Mouse (Mus musculus) C3H10T1/2 (cell line): ENCODE data around the gene Tesk1. TPM values are rescaled to one million over a fixed set of nuclear protein-coding genes. Genes with fewer than 3 reads are reported as not detected.

ENCODE experiments used
- polyA plus RNA-seq, 2 experiments: library from polyadenylated mRNA; unstranded; fragments of >200 nt; fragmentation: generic; extraction: Trizol; gene quantifications; one replicate each; pipeline ENCODE4 v1.2.1; 2012; ENCODE audit warnings: missing spikeins in 2 of 2

The Tesk1 gene
- polyA plus RNA-seq, result 10 to 100 TPM; 25.8 to 40.4 TPM

GRCm38 (mm10) chr4:43441639-43442038 is at the start of gene Tesk1:
Tesk1 (plus strand) TSS chr4:43441939.

DNA sequence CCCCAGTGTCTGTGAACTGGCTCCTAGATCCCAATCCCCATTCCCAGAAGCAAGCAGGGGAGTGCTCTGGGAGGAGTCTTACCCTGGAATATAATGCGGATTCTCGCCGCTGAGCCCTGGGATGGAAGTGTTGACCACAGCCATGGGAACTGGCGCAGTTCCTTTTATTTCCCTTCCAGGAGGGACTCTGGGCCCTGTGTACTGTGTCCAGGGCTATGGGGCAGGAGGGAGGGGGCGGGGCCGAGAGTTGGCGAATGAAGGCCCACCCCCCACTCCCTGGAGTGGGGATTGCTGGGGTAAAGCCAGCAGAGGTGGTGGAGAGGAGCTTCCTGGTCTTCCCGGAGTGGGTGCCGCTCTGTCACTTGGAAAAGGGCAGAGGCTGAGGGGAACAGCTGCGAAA is 12.8 kb upstream of the Tesk1 start, which contains the start of gene Fam166b:
Gene Fam166b (minus strand): TSS at position 189 of the 400 bp plus-strand sequence.

GRCm38 (mm10) chr4:43454041-43454836 is 12.5 kb downstream of the Tesk1 start, which contains the start of gene Cd72:
Cd72 (minus strand) TSS chr4:43454628.

GRCm38 (mm10) chr4:43483535-43484091 is 41.9 kb downstream of the Tesk1 start, which contains the start of gene Sit1:
Sit1 (minus strand) TSS chr4:43483734.

GRCm38 (mm10) chr4:43492821-43493185 is 51.1 kb downstream of the Tesk1 start, which contains the start of gene Ccdc107:
Ccdc107 (plus strand) TSS chr4:43492900.

Other genes starting within 250 kb of the Tesk1 start
- gene Atp8b5, start 174.8 kb upstream of the Tesk1 start, polyA plus RNA-seq, result under 1 TPM; 0.02 to 0.24 TPM
- gene Rusc2, start 60.0 kb upstream of the Tesk1 start, polyA plus RNA-seq, result 10 to 100 TPM in 1 of 2 experiments, 1 to 10 TPM in 1; 5.0 to 18.4 TPM
- gene Fam166b, start 12.8 kb upstream of the Tesk1 start, polyA plus RNA-seq, result under 1 TPM in 1 of 2 experiments, not detected in 1; 0.12 TPM
- 1 to 10 TPM in 1 of 2 experiments, under 1 TPM in 1; 0.41 to 1.7 TPM for gene Cd72, start 12.7 kb downstream of the Tesk1 start, polyA plus RNA-seq
- gene Sit1, start 41.8 kb downstream of the Tesk1 start, polyA plus RNA-seq, result not detected
- 100 to 1,000 TPM; 103 to 155 TPM for gene Ccdc107, start 51.0 kb downstream of the Tesk1 start, polyA plus RNA-seq
- 10 to 100 TPM in 1 of 2 experiments, 1 to 10 TPM in 1; 7.5 to 26.7 TPM for gene Arhgef39, start 57.8 kb downstream of the Tesk1 start, polyA plus RNA-seq
- gene Car9, start 65.0 kb downstream of the Tesk1 start, polyA plus RNA-seq, result 10 to 100 TPM in 1 of 2 experiments, under 1 TPM in 1; 0.13 to 14.9 TPM
- gene Tpm2, start 81.8 kb downstream of the Tesk1 start, polyA plus RNA-seq, result 100 to 1,000 TPM; 317 to 365 TPM
- gene Creb3, start 120.4 kb downstream of the Tesk1 start, polyA plus RNA-seq, result 10 to 100 TPM; 42.0 to 72.5 TPM
- 100 to 1,000 TPM in 1 of 2 experiments, 10 to 100 TPM in 1; 65.6 to 138 TPM for gene Tln1, start 120.8 kb downstream of the Tesk1 start, polyA plus RNA-seq
- 10 to 100 TPM in 1 of 2 experiments, 1 to 10 TPM in 1; 8.5 to 22.7 TPM for gene Rgp1, start 136.8 kb downstream of the Tesk1 start, polyA plus RNA-seq
- gene Gba2, start 136.9 kb downstream of the Tesk1 start, polyA plus RNA-seq, result 10 to 100 TPM in 1 of 2 experiments, 1 to 10 TPM in 1; 2.0 to 10.2 TPM
- gene Msmp, start 142.6 kb downstream of the Tesk1 start, polyA plus RNA-seq, result under 1 TPM in 1 of 2 experiments, not detected in 1; 0.09 TPM
- gene Npr2, start 190.0 kb downstream of the Tesk1 start, polyA plus RNA-seq, result 10 to 100 TPM in 1 of 2 experiments, 1 to 10 TPM in 1; 5.4 to 63.4 TPM
- under 1 TPM; 0.02 to 0.26 TPM for gene Spag8, start 211.7 kb downstream of the Tesk1 start, polyA plus RNA-seq
- gene Hint2, start 214.5 kb downstream of the Tesk1 start, polyA plus RNA-seq, result 100 to 1,000 TPM in 1 of 2 experiments, 10 to 100 TPM in 1; 99.0 to 148 TPM
- gene Tmem8b, start 227.0 kb downstream of the Tesk1 start, polyA plus RNA-seq, result 1 to 10 TPM in 1 of 2 experiments, under 1 TPM in 1; 0.16 to 3.7 TPM
- gene Fam221b, start 227.2 kb downstream of the Tesk1 start, polyA plus RNA-seq, result 1 to 10 TPM; 3.9 to 6.0 TPM